ENCODE assay signal across 20 mouse cellular contexts in genomic region chr7:37335212-37335611, GRCm38 (mm10).
A peak's percentile ranks its signal among the peaks of the same experiment; 100 is the strongest.
DNase-seq lines count a peak whose midpoint lies in the region; ATAC-seq and TF ChIP-seq lines count a peak whose summit lies in the region.
"Had no signal": no experiment of that assay in that cellular context is flagged by ENCODE, and none has a peak within 500 bp of the region (broad histone marks: within the 10 kb centered on the region; RNA-seq: fewer than 3 reads in every experiment).

No protein-coding gene starts in this region.

- no peaks in the 10 kb centered on the region for H3K36me3 ChIP-seq in forebrain, embryonic 10.5 days (replicated peaks)
- H3K36me3 ChIP-seq in forebrain, embryonic 13.5 days (ENCODE audit: poor library complexity, severe bottlenecking): no peaks in the 10 kb centered on the region
- no peaks in the 10 kb centered on the region for H3K36me3 ChIP-seq in lung, embryonic 14.5 days (ENCODE audit: insufficient read depth)
- no peaks in the 10 kb centered on the region for H3K36me3 ChIP-seq in neural tube, embryonic 13.5 days
- H3K36me3 ChIP-seq in limb, embryonic 12.5 days: no peaks in the 10 kb centered on the region
- H3K36me3 ChIP-seq: hindbrain, embryonic 15.5 days; limb, embryonic 13.5 days; liver, embryonic 12.5 days; stomach, embryonic 15.5 days had no signal

- peaks cover 56% of the 10 kb centered on the region for H3K4me1 ChIP-seq in forebrain, embryonic 10.5 days
- H3K4me1 ChIP-seq in forebrain, embryonic 13.5 days: peaks cover 39% of the 10 kb centered on the region
- H3K4me1 ChIP-seq in lung, embryonic 14.5 days (ENCODE audit: insufficient read depth): peaks cover 16% of the 10 kb centered on the region; the same call in 1 of the 2 replicates
- peaks cover 47% of the 10 kb centered on the region for H3K4me1 ChIP-seq in neural tube, embryonic 13.5 days (replicated peaks)
- H3K4me1 ChIP-seq in limb, embryonic 12.5 days (replicated peaks): peaks cover 47% of the 10 kb centered on the region
- H3K4me1 ChIP-seq: liver, embryonic 12.5 days had no signal

- peaks cover 41% of the 10 kb centered on the region for H3K27me3 ChIP-seq in forebrain, embryonic 10.5 days (ENCODE audit: poor library complexity, severe bottlenecking)
- H3K27me3 ChIP-seq in forebrain, embryonic 13.5 days: no peaks in the 10 kb centered on the region
- peaks cover 3% of the 10 kb centered on the region; the same call in 1 of the 2 replicates for H3K27me3 ChIP-seq in lung, embryonic 14.5 days (ENCODE audit: insufficient read depth, low read length)
- no peaks in the 10 kb centered on the region for H3K27me3 ChIP-seq in neural tube, embryonic 13.5 days
- H3K27me3 ChIP-seq in limb, embryonic 12.5 days: peaks cover 5% of the 10 kb centered on the region; the same call in 1 of the 2 replicates
- H3K27me3 ChIP-seq: hindbrain, embryonic 15.5 days; stomach, embryonic 15.5 days had no signal

- H3K4me3 ChIP-seq in forebrain, embryonic 10.5 days: no peak overlapping the region
- no peak overlapping the region for H3K4me3 ChIP-seq in forebrain, embryonic 13.5 days
- no peak overlapping the region for H3K4me3 ChIP-seq in lung, embryonic 14.5 days (ENCODE audit: low read depth, low read length)
- H3K4me3 ChIP-seq in neural tube, embryonic 13.5 days: no peak overlapping the region
- H3K4me3 ChIP-seq in limb, embryonic 12.5 days (replicated peaks): no peak overlapping the region
- H3K4me3 ChIP-seq: gastrocnemius, adult 2 months; hindbrain, embryonic 15.5 days; limb, embryonic 13.5 days; liver, embryonic 12.5 days; myocyte; stomach, embryonic 15.5 days had no signal

- TF ChIP-seq CTCF in lung, embryonic 14.5 days (IDR thresholded peaks at IDR 0.05; ENCODE audit: low read depth): no peak

- no peak overlapping the region for H3K9ac ChIP-seq in forebrain, embryonic 13.5 days
- no peak overlapping the region for H3K9ac ChIP-seq in lung, embryonic 14.5 days
- H3K9ac ChIP-seq in neural tube, embryonic 13.5 days: no peak overlapping the region
- H3K9ac ChIP-seq in limb, embryonic 12.5 days (replicated peaks): no peak overlapping the region
- H3K9ac ChIP-seq: hindbrain, embryonic 15.5 days; limb, embryonic 13.5 days; liver, embryonic 12.5 days; stomach, embryonic 15.5 days had no signal

- DNase-seq in forebrain, embryonic 10.5 days (ENCODE audit: extremely low spot score, low spot score): no peak
- peak; percentile 38 for DNase-seq in lung, embryonic 14.5 days
- DNase-seq in lung, postnatal 4 days: no peak
- no peak for DNase-seq in neural tube, embryonic 10.5 days (ENCODE audit: extremely low spot score, low spot score)
- DNase-seq in layer of hippocampus, adult 9-11 months: no peak
- DNase-seq: adrenal gland, adult 2 months; cerebellum, adult 8-10 months; gastrocnemius, adult 2 months; kidney, adult 9 months; kidney, postnatal 36 days; lung, adult 2 months; midbrain, embryonic 14.5 days had no signal

- H3K9me3 ChIP-seq in forebrain, embryonic 10.5 days: 0 out of 2 replicates have a peak, but pooled peaks cover 4% of the 10 kb centered on the region
- H3K9me3 ChIP-seq in forebrain, embryonic 13.5 days (replicated peaks): no peaks in the 10 kb centered on the region
- H3K9me3 ChIP-seq in lung, embryonic 14.5 days (ENCODE audit: low read depth, low read length): no peaks in the 10 kb centered on the region
- no peaks in the 10 kb centered on the region for H3K9me3 ChIP-seq in neural tube, embryonic 13.5 days
- H3K9me3 ChIP-seq in limb, embryonic 12.5 days: no peaks in the 10 kb centered on the region
- H3K9me3 ChIP-seq: hindbrain, embryonic 15.5 days; limb, embryonic 13.5 days; liver, embryonic 12.5 days; stomach, embryonic 15.5 days had no signal

- peak overlapping the region; percentile 32 for H3K27ac ChIP-seq in forebrain, embryonic 10.5 days
- no peak overlapping the region; the same call in 1 of the 2 replicates for H3K27ac ChIP-seq in forebrain, embryonic 13.5 days
- no peak overlapping the region for H3K27ac ChIP-seq in lung, embryonic 14.5 days (ENCODE audit: low read depth)
- H3K27ac ChIP-seq in neural tube, embryonic 13.5 days (replicated peaks): 0 out of 2 replicates have a peak overlapping the region, but pooled peaks have one; percentile 0
- peak overlapping the region; percentile 12; the same call in 1 of the 2 replicates for H3K27ac ChIP-seq in limb, embryonic 12.5 days
- H3K27ac ChIP-seq: gastrocnemius, adult 2 months; limb, embryonic 13.5 days; liver, embryonic 12.5 days; stomach, embryonic 15.5 days had no signal

- ATAC-seq in forebrain, embryonic 13.5 days: no peak
- peak; percentile 47; the same call in 1 of the 2 replicates for ATAC-seq in lung, embryonic 14.5 days (ENCODE audit: insufficient read depth)
- ATAC-seq in neural tube, embryonic 13.5 days (ENCODE audit: low read depth): no peak
- no peak; the same call in 1 of the 2 replicates for ATAC-seq in limb, embryonic 12.5 days (ENCODE audit: insufficient number of reproducible peaks, insufficient read depth, low FRiP score, low TSS enrichment, low read depth)
- ATAC-seq: liver, embryonic 12.5 days had no signal

- 56% methylated on average over 7 of the region's 7 CpGs for WGBS in forebrain, embryonic 10.5 days
- 48% methylated on average over 7 of the region's 7 CpGs for WGBS in forebrain, embryonic 13.5 days
- 54% methylated on average over 7 of the region's 7 CpGs for WGBS in lung, embryonic 14.5 days
- 66% methylated on average over 7 of the region's 7 CpGs for WGBS in neural tube, embryonic 13.5 days
- whole genome bisulfite sequencing in limb, embryonic 12.5 days: 34% methylated on average over 7 of the region's 7 CpGs

- H3K4me2 ChIP-seq in forebrain, embryonic 13.5 days: no peak overlapping the region
- H3K4me2 ChIP-seq in lung, embryonic 14.5 days: no peak overlapping the region
- H3K4me2 ChIP-seq in neural tube, embryonic 13.5 days: no peak overlapping the region
- H3K4me2 ChIP-seq in limb, embryonic 12.5 days: no peak overlapping the region
- H3K4me2 ChIP-seq: hindbrain, embryonic 15.5 days; limb, embryonic 13.5 days; liver, embryonic 12.5 days; stomach, embryonic 15.5 days had no signal

Comparison
In these comparisons a context has a peak if more than half of its experiments do, and no peak if none do; other contexts are left out.
1. H3K27ac ChIP-seq: peak in forebrain, embryonic 10.5 days (single experiment), neural tube, embryonic 13.5 days (single experiment) and limb, embryonic 12.5 days (single experiment); none in forebrain, embryonic 13.5 days (single experiment) and lung, embryonic 14.5 days (single experiment).